Mouse (Mus musculus): ENCODE data around the gene Sacm1l. TPM values are rescaled to one million over a fixed set of nuclear protein-coding genes. Genes with fewer than 3 reads are reported as not detected.

The Sacm1l gene
- total and polyA plus RNA-seq, 3 experiments = 2.0 to 59.7 (median 43.3) TPM

GRCm38 (mm10) chr9:123506270-123507146, 23.1 kb upstream of the Sacm1l start:
- DNase-seq (ENCODE audit: low spot score) (no peak), ATAC-seq (ENCODE audit: extremely low read depth, insufficient number of reproducible peaks, low FRiP score, poor library complexity, severe bottlenecking) (no peak)
- TF ChIP-seq GATA2 (IDR thresholded peaks at IDR 0.05; ENCODE audit: borderline replicate concordance, low read depth, low read length) (no peak), GATA1 (IDR thresholded peaks at IDR 0.05; ENCODE audit: borderline replicate concordance, low read length) (no peak), TAL1 (conservative IDR thresholded peaks at IDR 0.05; ENCODE audit: low read depth, low read length) (no peak), POLR2AphosphoS5 (IDR thresholded peaks at IDR 0.05; ENCODE audit: insufficient replicate concordance, low read depth, low read length) (no peak), CTCF (IDR thresholded peaks at IDR 0.05; ENCODE audit: low read depth, low read length) (no peak)
- Histone ChIP-seq H3K4me3 (ENCODE audit: low read depth, low read length) (no peak overlapping the region), H3K9me3 (replicated peaks) (no peaks in the 10 kb centered on the region), H3K4me1 (ENCODE audit: insufficient read depth, low read depth, low read length) (0 out of 2 replicates have a peak, but pooled peaks cover 6% of the 10 kb centered on the region), H3K27me3 (ENCODE audit: insufficient read depth, low read length) (no peaks in the 10 kb centered on the region), H3K36me3 (replicated peaks) (peaks cover 81% of the 10 kb centered on the region)

- no peaks in the 10 kb centered on the region for H3K9me3 ChIP-seq (replicated peaks)
- no peaks in the 10 kb centered on the region for H3K27me3 ChIP-seq (ENCODE audit: insufficient read depth, low read length)
- TF ChIP-seq GATA1 (IDR thresholded peaks at IDR 0.05; ENCODE audit: borderline replicate concordance, low read length) (no peak), CTCF (IDR thresholded peaks at IDR 0.05; ENCODE audit: low read depth, low read length) (no peak), GATA2 (IDR thresholded peaks at IDR 0.05; ENCODE audit: borderline replicate concordance, low read depth, low read length) (no peak), POLR2AphosphoS5 (IDR thresholded peaks at IDR 0.05; ENCODE audit: insufficient replicate concordance, low read depth, low read length) (no peak), TAL1 (conservative IDR thresholded peaks at IDR 0.05; ENCODE audit: low read depth, low read length) (no peak)
- no peak for ATAC-seq (ENCODE audit: extremely low read depth, insufficient number of reproducible peaks, low FRiP score, poor library complexity, severe bottlenecking)
- H3K4me3 ChIP-seq (ENCODE audit: low read depth, low read length) = no peak overlapping the region
- 0 out of 2 replicates have a peak, but pooled peaks cover 6% of the 10 kb centered on the region for H3K4me1 ChIP-seq (ENCODE audit: insufficient read depth, low read depth, low read length)
- peaks cover 82% of the 10 kb centered on the region for H3K36me3 ChIP-seq (replicated peaks)
- DNase-seq (ENCODE audit: low spot score) = no peak
These were observed 22.2 kb upstream of the Sacm1l start for GRCm38 (mm10) chr9:123507380-123507779.

- Histone ChIP-seq H3K27me3 (ENCODE audit: insufficient read depth, low read length) (no peaks in the 10 kb centered on the region), H3K4me3 (ENCODE audit: low read depth, low read length) (no peak overlapping the region), H3K4me1 (ENCODE audit: insufficient read depth, low read depth, low read length) (0 out of 2 replicates have a peak, but pooled peaks cover 3% of the 10 kb centered on the region), H3K9me3 (replicated peaks) (no peaks in the 10 kb centered on the region), H3K36me3 (replicated peaks) (peaks cover 81% of the 10 kb centered on the region)
- ATAC-seq (ENCODE audit: extremely low read depth, insufficient number of reproducible peaks, low FRiP score, poor library complexity, severe bottlenecking) (no peak), DNase-seq (ENCODE audit: low spot score) (no peak)
- TF ChIP-seq CTCF (IDR thresholded peaks at IDR 0.05; ENCODE audit: low read depth, low read length) (no peak), POLR2AphosphoS5 (IDR thresholded peaks at IDR 0.05; ENCODE audit: insufficient replicate concordance, low read depth, low read length) (no peak), GATA1 (IDR thresholded peaks at IDR 0.05; ENCODE audit: borderline replicate concordance, low read length) (no peak), TAL1 (conservative IDR thresholded peaks at IDR 0.05; ENCODE audit: low read depth, low read length) (no peak), GATA2 (IDR thresholded peaks at IDR 0.05; ENCODE audit: borderline replicate concordance, low read depth, low read length) (no peak)
These were observed 20.6 kb upstream of the Sacm1l start for GRCm38 (mm10) chr9:123508986-123509385.

GRCm38 (mm10) chr9:123509638-123510604, 19.6 kb upstream of the Sacm1l start:
- Histone ChIP-seq H3K36me3 (replicated peaks) (peaks cover 78% of the 10 kb centered on the region), H3K9me3 (replicated peaks) (no peaks in the 10 kb centered on the region), H3K4me1 (ENCODE audit: insufficient read depth, low read depth, low read length) (0 out of 2 replicates have a peak, but pooled peaks cover 3% of the 10 kb centered on the region), H3K4me3 (ENCODE audit: low read depth, low read length) (no peak overlapping the region), H3K27me3 (ENCODE audit: insufficient read depth, low read length) (no peaks in the 10 kb centered on the region)
- DNase-seq (ENCODE audit: low spot score) (no peak), ATAC-seq (ENCODE audit: extremely low read depth, insufficient number of reproducible peaks, low FRiP score, poor library complexity, severe bottlenecking) (no peak)
- TF ChIP-seq TAL1 (conservative IDR thresholded peaks at IDR 0.05; ENCODE audit: low read depth, low read length) = no peak
- TF ChIP-seq CTCF (IDR thresholded peaks at IDR 0.05; ENCODE audit: low read depth, low read length) = no peak
- no peak for TF ChIP-seq POLR2AphosphoS5 (IDR thresholded peaks at IDR 0.05; ENCODE audit: insufficient replicate concordance, low read depth, low read length)
- no peak for TF ChIP-seq GATA1 (IDR thresholded peaks at IDR 0.05; ENCODE audit: borderline replicate concordance, low read length)
- no peak for TF ChIP-seq GATA2 (IDR thresholded peaks at IDR 0.05; ENCODE audit: borderline replicate concordance, low read depth, low read length)

- no peak for ATAC-seq (ENCODE audit: extremely low read depth, insufficient number of reproducible peaks, low FRiP score, poor library complexity, severe bottlenecking)
- peaks cover 77% of the 10 kb centered on the region for H3K36me3 ChIP-seq (replicated peaks)
- H3K9me3 ChIP-seq (replicated peaks) = no peaks in the 10 kb centered on the region
- no peak for DNase-seq (ENCODE audit: low spot score)
- no peaks in the 10 kb centered on the region for H3K27me3 ChIP-seq (ENCODE audit: insufficient read depth, low read length)
- TF ChIP-seq TAL1 (conservative IDR thresholded peaks at IDR 0.05; ENCODE audit: low read depth, low read length) (no peak), GATA2 (IDR thresholded peaks at IDR 0.05; ENCODE audit: borderline replicate concordance, low read depth, low read length) (no peak), POLR2AphosphoS5 (IDR thresholded peaks at IDR 0.05; ENCODE audit: insufficient replicate concordance, low read depth, low read length) (no peak), GATA1 (IDR thresholded peaks at IDR 0.05; ENCODE audit: borderline replicate concordance, low read length) (no peak), CTCF (IDR thresholded peaks at IDR 0.05; ENCODE audit: low read depth, low read length) (no peak)
- 0 out of 2 replicates have a peak, but pooled peaks cover 3% of the 10 kb centered on the region for H3K4me1 ChIP-seq (ENCODE audit: insufficient read depth, low read depth, low read length)
- no peak overlapping the region for H3K4me3 ChIP-seq (ENCODE audit: low read depth, low read length)
These were observed 18.6 kb upstream of the Sacm1l start for GRCm38 (mm10) chr9:123510926-123511325.

Data from G1E (cell line).